Mouse (Mus musculus): ENCODE data around the gene Crlf1. TPM values are rescaled to one million over a fixed set of nuclear protein-coding genes. Genes with fewer than 3 reads are reported as not detected.
A peak's percentile ranks its signal among the peaks of the same experiment; 100 is the strongest.

Crlf1 gene
- polyA plus RNA-seq, 1 experiment from 2014 or later: 33.7 TPM

DNA sequence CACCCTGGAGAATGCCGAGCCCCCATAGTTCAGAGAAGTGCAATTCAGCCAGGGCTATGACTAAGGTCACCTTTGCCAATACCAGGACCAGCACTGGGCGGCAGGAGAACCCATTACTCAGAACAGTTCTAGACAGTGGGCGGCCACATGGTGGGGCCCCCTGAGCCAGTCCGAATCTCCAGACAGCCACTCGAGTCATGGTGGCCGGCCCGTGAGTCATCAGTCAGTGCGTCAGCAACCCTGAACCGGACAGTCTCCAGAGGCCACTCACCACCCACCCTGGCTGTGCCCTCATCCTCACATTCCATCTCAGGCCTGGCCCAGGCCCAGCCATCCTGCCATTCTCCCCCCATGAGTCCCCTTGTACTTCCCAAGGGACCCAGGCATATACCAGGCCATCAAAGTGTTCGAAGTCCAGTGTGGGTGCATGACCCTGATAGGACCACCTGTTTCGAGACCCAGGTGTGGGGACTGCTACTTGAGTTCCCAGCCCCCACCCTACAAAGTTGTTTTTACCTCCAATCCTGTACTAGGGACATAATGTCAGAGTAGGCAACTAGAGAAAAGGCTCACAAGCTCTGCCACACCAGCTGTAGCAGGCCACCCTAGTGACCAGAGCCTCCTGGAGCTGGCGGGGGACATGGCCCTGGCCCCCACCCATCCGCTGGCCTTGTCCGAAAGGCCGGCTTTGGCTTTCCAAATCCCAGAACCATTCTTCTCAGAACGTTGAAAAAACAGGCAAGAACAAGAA lies 31.0 kb upstream of the Crlf1 start:
- Histone ChIP-seq H3K36me3 (ENCODE audit: insufficient read depth, low read length) (0 out of 2 replicates have a peak, but pooled peaks cover 2% of the 10 kb centered on the region), H3K27ac (no peak overlapping the region), H3K9ac (ENCODE audit: low read depth, low read length) (no peak overlapping the region), H3K4me3 (replicated peaks; ENCODE audit: low read depth, low read length) (no peak overlapping the region), H3K4me1 (replicated peaks; ENCODE audit: insufficient read depth, low read length) (0 out of 2 replicates have a peak, but pooled peaks cover 3% of the 10 kb centered on the region), H3K4me2 (ENCODE audit: low read length) (no peak overlapping the region), H3K9me3 (replicated peaks; ENCODE audit: low read length) (no peaks in the 10 kb centered on the region), H3K27me3 (ENCODE audit: insufficient read depth, low read length) (no peaks in the 10 kb centered on the region)
- DNase-seq (ENCODE audit: low spot score) (no peak), ATAC-seq (replicated peaks; ENCODE audit: low FRiP score, low read depth) (0 out of 2 replicates have a peak, but pooled peaks have one; percentile 11)
- no peak for TF ChIP-seq CTCF (IDR thresholded peaks at IDR 0.05; ENCODE audit: low read depth)
- 83% methylated on average over 16 of the region's 16 CpGs for WGBS

DNA sequence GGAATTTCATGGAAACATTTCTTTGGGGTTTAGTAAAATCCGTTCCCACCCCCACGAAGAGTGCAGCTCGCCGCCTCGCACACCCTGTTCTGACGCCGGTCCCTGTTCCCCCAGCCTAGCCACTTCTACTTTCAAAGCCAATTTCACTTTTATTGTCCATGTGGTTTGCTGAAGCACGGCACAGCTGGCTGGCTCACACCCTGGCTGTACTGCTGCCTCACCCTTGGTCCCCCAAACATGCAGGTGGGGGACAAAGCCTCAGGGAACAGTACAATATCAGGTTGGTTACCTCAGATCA lies 30.5 kb upstream of the Crlf1 start:
- DNase-seq (ENCODE audit: low spot score): no peak
- Histone ChIP-seq H3K9ac (ENCODE audit: low read depth, low read length) (no peak overlapping the region), H3K27ac (no peak overlapping the region), H3K27me3 (ENCODE audit: insufficient read depth, low read length) (no peaks in the 10 kb centered on the region), H3K4me3 (replicated peaks; ENCODE audit: low read depth, low read length) (no peak overlapping the region), H3K36me3 (ENCODE audit: insufficient read depth, low read length) (0 out of 2 replicates have a peak, but pooled peaks cover 2% of the 10 kb centered on the region), H3K4me1 (replicated peaks; ENCODE audit: insufficient read depth, low read length) (peaks cover 7% of the 10 kb centered on the region; the same call in 1 of the 2 replicates), H3K4me2 (ENCODE audit: low read length) (no peak overlapping the region), H3K9me3 (replicated peaks; ENCODE audit: low read length) (no peaks in the 10 kb centered on the region)
- WGBS: 73% methylated on average over 8 of the region's 8 CpGs
- ATAC-seq (replicated peaks; ENCODE audit: low FRiP score, low read depth): no peak
- no peak for TF ChIP-seq CTCF (IDR thresholded peaks at IDR 0.05; ENCODE audit: low read depth)

DNA sequence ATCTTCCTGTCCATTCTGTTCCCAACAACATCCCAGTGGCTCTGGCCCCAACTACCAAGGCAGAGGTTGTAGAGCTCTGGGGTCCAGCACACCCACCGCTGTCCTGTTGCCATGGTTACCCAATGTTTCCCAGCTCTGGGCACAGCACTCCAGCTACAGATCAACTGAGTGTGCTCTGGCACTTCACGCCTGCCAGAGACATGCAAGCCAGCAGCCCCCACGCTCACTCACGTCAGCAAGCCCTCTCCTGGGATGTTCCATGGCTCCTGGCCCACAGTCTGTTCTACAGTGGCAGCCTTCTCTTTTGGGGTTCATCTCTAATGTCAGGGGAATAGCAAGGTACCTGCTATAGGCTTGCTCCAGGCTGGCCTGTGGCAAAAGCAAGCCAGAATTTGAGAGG lies 29.7 kb upstream of the Crlf1 start:
- Histone ChIP-seq H3K27me3 (ENCODE audit: insufficient read depth, low read length) (no peaks in the 10 kb centered on the region), H3K4me3 (replicated peaks; ENCODE audit: low read depth, low read length) (no peak overlapping the region), H3K9me3 (replicated peaks; ENCODE audit: low read length) (no peaks in the 10 kb centered on the region), H3K36me3 (ENCODE audit: insufficient read depth, low read length) (0 out of 2 replicates have a peak, but pooled peaks cover 2% of the 10 kb centered on the region), H3K9ac (ENCODE audit: low read depth, low read length) (no peak overlapping the region), H3K4me2 (ENCODE audit: low read length) (no peak overlapping the region), H3K4me1 (replicated peaks; ENCODE audit: insufficient read depth, low read length) (peaks cover 8% of the 10 kb centered on the region; the same call in 1 of the 2 replicates), H3K27ac (no peak overlapping the region)
- DNase-seq (ENCODE audit: low spot score) (no peak), ATAC-seq (replicated peaks; ENCODE audit: low FRiP score, low read depth) (no peak)
- WGBS: 82% methylated on average over 4 of the region's 4 CpGs
- TF ChIP-seq CTCF (IDR thresholded peaks at IDR 0.05; ENCODE audit: low read depth): no peak

DNA sequence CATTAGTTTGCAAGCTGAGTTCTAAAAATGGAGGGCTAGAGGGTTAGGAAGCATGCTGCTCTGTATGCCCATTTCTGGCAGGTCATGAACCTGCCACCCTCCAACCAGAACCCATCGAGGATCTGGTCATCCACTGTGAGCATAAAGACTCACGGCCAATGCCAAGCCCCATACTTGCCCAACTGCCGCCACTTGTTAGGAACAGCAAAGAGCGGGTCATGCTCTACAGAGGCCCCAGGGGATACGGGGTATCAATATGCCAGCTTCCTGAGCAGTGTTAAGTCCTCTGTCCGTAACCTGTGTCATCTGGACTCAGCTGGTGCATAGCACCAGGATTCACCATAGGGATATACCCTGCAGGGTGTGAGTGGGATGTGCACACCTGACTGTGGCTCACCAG lies 28.8 kb upstream of the Crlf1 start:
- Histone ChIP-seq H3K36me3 (ENCODE audit: insufficient read depth, low read length) (0 out of 2 replicates have a peak, but pooled peaks cover 2% of the 10 kb centered on the region), H3K27me3 (ENCODE audit: insufficient read depth, low read length) (no peaks in the 10 kb centered on the region), H3K9ac (ENCODE audit: low read depth, low read length) (no peak overlapping the region), H3K27ac (no peak overlapping the region), H3K4me1 (replicated peaks; ENCODE audit: insufficient read depth, low read length) (peaks cover 8% of the 10 kb centered on the region; the same call in 1 of the 2 replicates), H3K4me3 (replicated peaks; ENCODE audit: low read depth, low read length) (no peak overlapping the region), H3K4me2 (ENCODE audit: low read length) (no peak overlapping the region), H3K9me3 (replicated peaks; ENCODE audit: low read length) (no peaks in the 10 kb centered on the region)
- no peak for ATAC-seq (replicated peaks; ENCODE audit: low FRiP score, low read depth)
- 89% methylated on average over 6 of the region's 6 CpGs for WGBS
- no peak for DNase-seq (ENCODE audit: low spot score)
- TF ChIP-seq CTCF (IDR thresholded peaks at IDR 0.05; ENCODE audit: low read depth): no peak

DNA sequence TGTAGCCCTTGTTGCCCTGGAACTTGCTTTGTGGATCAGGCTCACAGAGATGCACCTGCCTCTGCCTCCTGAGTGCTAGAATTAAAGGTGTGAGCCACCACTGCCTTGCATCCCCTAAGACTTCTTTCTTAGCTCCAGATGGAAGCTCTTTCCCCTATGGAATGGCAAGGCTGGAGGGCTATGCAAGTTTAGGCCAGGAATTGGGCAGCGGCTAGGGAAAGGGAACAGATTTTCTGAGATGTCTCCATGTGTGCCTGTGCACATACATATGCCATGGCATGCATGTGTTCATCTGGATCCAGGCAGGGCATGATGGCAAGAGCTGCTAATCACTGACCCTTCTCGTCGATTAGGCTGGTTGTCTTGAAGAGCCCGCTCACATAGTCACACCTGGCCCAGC lies 27.3 kb upstream of the Crlf1 start:
- ATAC-seq (replicated peaks; ENCODE audit: low FRiP score, low read depth) (no peak), DNase-seq (ENCODE audit: low spot score) (no peak)
- WGBS: 90% methylated on average over 4 of the region's 4 CpGs
- 0 out of 2 replicates have a peak, but pooled peaks cover 2% of the 10 kb centered on the region for H3K36me3 ChIP-seq (ENCODE audit: insufficient read depth, low read length)
- peaks cover 8% of the 10 kb centered on the region; the same call in 1 of the 2 replicates for H3K4me1 ChIP-seq (replicated peaks; ENCODE audit: insufficient read depth, low read length)
- no peak overlapping the region for H3K4me2 ChIP-seq (ENCODE audit: low read length)
- no peak overlapping the region for H3K27ac ChIP-seq
- H3K9me3 ChIP-seq (replicated peaks; ENCODE audit: low read length): no peaks in the 10 kb centered on the region
- no peaks in the 10 kb centered on the region for H3K27me3 ChIP-seq (ENCODE audit: insufficient read depth, low read length)
- no peak for TF ChIP-seq CTCF (IDR thresholded peaks at IDR 0.05; ENCODE audit: low read depth)
- no peak overlapping the region for H3K9ac ChIP-seq (ENCODE audit: low read depth, low read length)
- H3K4me3 ChIP-seq (replicated peaks; ENCODE audit: low read depth, low read length): no peak overlapping the region

DNA sequence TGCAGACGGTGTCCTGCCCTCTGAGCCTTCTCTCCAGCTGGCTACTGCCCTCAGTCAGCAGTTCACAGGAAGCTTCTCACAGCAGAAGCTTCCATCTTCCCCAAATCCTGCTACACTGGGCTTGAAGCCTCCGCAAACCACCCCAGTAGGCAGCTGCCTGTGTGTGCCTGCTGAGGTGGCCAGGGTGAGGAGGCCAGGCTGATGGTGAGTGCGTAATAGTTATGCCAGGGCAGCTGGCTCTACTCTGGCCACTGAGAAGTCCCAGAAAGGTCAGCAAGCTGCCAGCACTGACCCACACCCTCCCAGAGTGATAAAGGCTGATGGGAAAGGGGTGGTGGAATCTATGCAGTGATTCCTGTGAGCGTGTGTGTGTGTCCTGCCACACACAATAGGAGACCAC lies 26.7 kb upstream of the Crlf1 start:
- no peaks in the 10 kb centered on the region for H3K9me3 ChIP-seq (replicated peaks; ENCODE audit: low read length)
- H3K4me1 ChIP-seq (replicated peaks; ENCODE audit: insufficient read depth, low read length): peaks cover 8% of the 10 kb centered on the region; the same call in 1 of the 2 replicates
- H3K4me2 ChIP-seq (ENCODE audit: low read length): no peak overlapping the region
- 0 out of 2 replicates have a peak, but pooled peaks cover 2% of the 10 kb centered on the region for H3K36me3 ChIP-seq (ENCODE audit: insufficient read depth, low read length)
- no peak overlapping the region for H3K9ac ChIP-seq (ENCODE audit: low read depth, low read length)
- WGBS: 84% methylated on average over 4 of the region's 4 CpGs
- DNase-seq (ENCODE audit: low spot score): no peak
- TF ChIP-seq CTCF (IDR thresholded peaks at IDR 0.05; ENCODE audit: low read depth): no peak
- no peak overlapping the region for H3K4me3 ChIP-seq (replicated peaks; ENCODE audit: low read depth, low read length)
- no peak overlapping the region for H3K27ac ChIP-seq
- no peak for ATAC-seq (replicated peaks; ENCODE audit: low FRiP score, low read depth)
- no peaks in the 10 kb centered on the region for H3K27me3 ChIP-seq (ENCODE audit: insufficient read depth, low read length)

Data from kidney, postnatal 0 days (tissue).